Mouse (Mus musculus) ES-Bruce4 (cell line): ENCODE data around the gene Card14. TPM values are rescaled to one million over a fixed set of nuclear protein-coding genes. Genes with fewer than 3 reads are reported as not detected.

Source experiments
- H3K27ac ChIP-seq: 2 replicates; pipeline ENCODE4 v1.5.1; 2012; ENCODE audit warnings: low read length, inconsistent platforms; ENCODE audit not compliant: insufficient read depth
- H3K27me3 ChIP-seq: 2 replicates; pipeline ENCODE4 v1.6.1; 2012; ENCODE audit warnings: mild to moderate bottlenecking, low read length, inconsistent platforms; ENCODE audit not compliant: control insufficient read depth, poor library complexity, insufficient read depth, severe bottlenecking
- H3K36me3 ChIP-seq: 2 replicates; pipeline ENCODE4 v1.6.1; 2012; ENCODE audit warnings: inconsistent platforms, mild to moderate bottlenecking, low read length, moderate library complexity; ENCODE audit not compliant: control insufficient read depth, poor library complexity, insufficient read depth, severe bottlenecking
- H3K4me1 ChIP-seq: one replicate; pipeline ENCODE4 v1.8.1; 2011; ENCODE audit warnings: low read length; ENCODE audit not compliant: control insufficient read depth, insufficient read depth
- H3K4me3 ChIP-seq: 2 replicates; pipeline ENCODE4 v1.5.1; 2011; ENCODE audit warnings: low read depth, mild to moderate bottlenecking, low read length
- H3K9ac ChIP-seq: 2 replicates; pipeline ENCODE4 v1.6.1; 2012; ENCODE audit warnings: low read depth, mild to moderate bottlenecking, inconsistent platforms; ENCODE audit not compliant: poor library complexity, severe bottlenecking
- H3K9me3 ChIP-seq: replicated peaks from 2 replicates; pipeline ENCODE4 v1.6.1; 2012; ENCODE audit warnings: mild to moderate bottlenecking, low read length, inconsistent platforms; ENCODE audit not compliant: control insufficient read depth, poor library complexity, insufficient read depth, severe bottlenecking
- CTCF ChIP-seq: IDR thresholded peaks from one replicate; pipeline ENCODE4 v1.8.1; 2011; ENCODE audit warnings: low read depth, low read length
- EP300 ChIP-seq: IDR thresholded peaks from 2 replicates; pipeline ENCODE4 v1.6.1; 2011; ENCODE audit warnings: low read depth, low read length; ENCODE audit not compliant: insufficient read depth
- POLR2A ChIP-seq: IDR thresholded peaks from one replicate; pipeline ENCODE4 v1.8.1; 2011; ENCODE audit warnings: low read length; ENCODE audit not compliant: insufficient read depth
- polyA plus RNA-seq: library from polyadenylated mRNA; stranded (reverse); fragments of >200 nt; gene quantifications from 2 replicates; pipeline ENCODE4 v1.2.4, GENCODE M21; 2011; ENCODE audit warnings: low read depth; ENCODE audit not compliant: missing spikeins, insufficient read depth, insufficient read length

Gene Card14
- polyA plus RNA-seq, 1 experiment = not detected

DNA sequence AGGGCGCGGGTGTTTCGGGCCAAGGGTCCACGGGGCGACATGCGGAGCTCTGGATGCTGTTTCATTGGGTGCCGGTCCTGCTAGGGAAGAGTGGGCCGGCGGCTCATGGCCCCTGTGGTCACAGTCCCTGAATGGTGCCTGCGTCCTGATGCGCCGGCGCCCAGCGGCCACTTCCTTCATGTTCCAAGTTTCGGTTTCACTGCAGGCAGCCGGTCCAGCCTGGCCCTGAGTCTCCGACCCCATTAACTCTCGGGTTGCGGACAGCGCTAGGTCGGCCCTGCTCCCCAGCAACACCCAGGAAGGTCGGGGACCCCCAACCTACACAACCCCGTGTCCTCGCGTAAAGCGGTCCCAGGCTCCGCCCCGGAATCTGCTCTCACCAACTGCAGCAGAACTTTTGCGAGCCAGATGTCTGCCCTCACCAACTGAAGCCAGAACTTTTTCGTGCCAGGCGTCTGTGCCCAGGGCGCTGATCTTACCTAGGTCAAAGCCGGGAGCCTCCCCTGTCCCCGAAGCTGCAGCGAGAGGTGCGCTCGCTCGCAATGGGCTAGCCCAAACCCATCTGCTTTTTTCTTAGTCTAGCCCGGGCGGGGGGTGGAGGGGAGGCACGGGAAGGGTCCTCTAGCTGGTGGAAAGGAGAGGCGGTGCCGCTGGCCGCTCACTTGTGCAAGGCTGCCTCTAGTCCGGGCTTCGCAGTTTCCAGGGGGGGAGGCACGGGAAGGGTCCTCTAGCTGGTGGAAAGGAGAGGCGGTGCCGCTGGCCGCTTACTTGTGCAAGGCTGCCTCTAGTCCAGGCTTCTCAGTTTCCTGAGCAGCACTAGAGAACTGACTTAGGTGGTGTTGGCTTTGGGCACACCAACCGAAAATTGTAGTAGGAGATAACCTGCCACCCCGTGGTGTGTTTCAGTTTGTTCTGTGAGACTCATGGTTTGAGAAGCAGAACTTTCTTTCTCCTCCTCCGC is 83.0 kb downstream of the Card14 start:
- TF ChIP-seq EP300 (no peak), POLR2A (no peak), CTCF (no peak)
- H3K4me1 ChIP-seq = peaks cover 6% of the 10 kb centered on the region
- H3K9ac ChIP-seq = peak overlapping the region; percentile 49
- H3K27ac ChIP-seq = no peak overlapping the region
- H3K9me3 ChIP-seq = no peaks in the 10 kb centered on the region
- no peaks in the 10 kb centered on the region for H3K36me3 ChIP-seq
- no peaks in the 10 kb centered on the region; the same call in 1 of the 2 replicates for H3K27me3 ChIP-seq
- H3K4me3 ChIP-seq = peak overlapping the region; percentile 61

DNA sequence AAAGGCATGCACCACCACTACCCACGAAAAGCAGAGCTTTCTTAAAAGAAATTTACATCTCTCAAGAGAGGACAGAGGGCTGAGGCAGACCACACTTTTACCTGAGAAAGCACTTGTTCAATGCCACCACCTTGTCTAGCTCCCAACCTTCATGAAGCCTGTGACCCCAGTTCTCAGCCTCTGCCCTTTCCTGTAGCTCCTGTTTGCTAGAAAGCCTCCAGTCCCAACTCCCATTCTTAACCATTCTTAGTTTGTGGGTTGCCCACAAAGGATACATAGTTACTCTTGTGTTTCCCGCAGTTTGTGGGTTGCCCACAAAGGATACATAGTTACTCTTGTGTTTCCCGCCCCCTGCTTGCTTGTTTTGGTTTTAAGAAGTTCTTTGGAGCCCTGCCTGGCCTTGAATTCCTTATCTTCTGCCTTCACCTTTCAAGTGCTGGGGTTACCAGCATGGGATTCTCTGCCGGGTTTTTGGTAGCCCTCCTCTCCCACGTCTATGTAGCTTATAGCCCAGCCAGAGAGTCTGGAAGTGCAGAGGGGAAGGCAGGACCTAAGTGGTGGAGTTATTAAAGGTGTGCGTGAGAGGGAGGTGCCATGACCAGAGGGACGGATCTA is 83.9 kb downstream of the Card14 start:
- no peak overlapping the region for H3K27ac ChIP-seq
- no peak overlapping the region for H3K9ac ChIP-seq
- no peaks in the 10 kb centered on the region for H3K9me3 ChIP-seq
- H3K27me3 ChIP-seq = no peaks in the 10 kb centered on the region; the same call in 1 of the 2 replicates
- H3K4me1 ChIP-seq = peaks cover 10% of the 10 kb centered on the region
- H3K36me3 ChIP-seq = no peaks in the 10 kb centered on the region
- TF ChIP-seq EP300 (no peak), CTCF (no peak), POLR2A (no peak)
- peak overlapping the region; percentile 59 for H3K4me3 ChIP-seq

DNA sequence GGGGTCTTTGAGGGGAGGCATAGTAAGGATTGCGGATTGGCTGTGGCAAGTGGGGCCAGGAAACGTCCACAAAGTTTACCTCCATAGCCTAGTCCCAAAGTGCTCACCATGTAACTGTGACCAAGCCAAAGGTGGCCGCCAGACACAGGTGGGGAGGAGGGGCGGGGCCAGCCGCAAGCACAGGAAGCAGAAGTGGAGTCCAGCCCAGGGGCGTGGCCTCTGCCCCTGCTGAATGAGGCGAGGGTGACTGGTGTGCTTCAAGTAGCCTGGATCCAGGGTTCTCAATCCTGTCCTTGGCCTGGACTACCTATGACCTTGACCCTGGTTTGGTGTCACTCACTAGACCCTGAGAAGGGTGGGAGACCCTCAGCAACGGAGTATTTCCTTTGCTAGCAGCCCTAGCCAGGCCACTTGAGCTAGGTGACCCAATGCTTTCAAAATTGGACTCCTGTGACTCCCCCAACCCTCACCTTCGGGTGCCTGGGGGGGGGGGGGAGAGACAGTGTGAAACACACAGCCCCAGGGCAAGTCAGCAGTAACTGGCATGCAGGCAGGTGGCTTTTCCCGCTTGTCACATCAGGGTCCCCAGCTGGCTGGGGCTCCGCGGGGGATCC is 84.5 kb downstream of the Card14 start:
- no peaks in the 10 kb centered on the region for H3K36me3 ChIP-seq
- H3K27ac ChIP-seq = no peak overlapping the region
- no peaks in the 10 kb centered on the region for H3K9me3 ChIP-seq
- no peaks in the 10 kb centered on the region; the same call in 1 of the 2 replicates for H3K27me3 ChIP-seq
- H3K4me1 ChIP-seq = peaks cover 10% of the 10 kb centered on the region
- TF ChIP-seq POLR2A (peak; percentile 14), EP300 (peak; percentile 63), CTCF (no peak)
- peak overlapping the region; percentile 59 for H3K4me3 ChIP-seq
- H3K9ac ChIP-seq = no peak overlapping the region

DNA sequence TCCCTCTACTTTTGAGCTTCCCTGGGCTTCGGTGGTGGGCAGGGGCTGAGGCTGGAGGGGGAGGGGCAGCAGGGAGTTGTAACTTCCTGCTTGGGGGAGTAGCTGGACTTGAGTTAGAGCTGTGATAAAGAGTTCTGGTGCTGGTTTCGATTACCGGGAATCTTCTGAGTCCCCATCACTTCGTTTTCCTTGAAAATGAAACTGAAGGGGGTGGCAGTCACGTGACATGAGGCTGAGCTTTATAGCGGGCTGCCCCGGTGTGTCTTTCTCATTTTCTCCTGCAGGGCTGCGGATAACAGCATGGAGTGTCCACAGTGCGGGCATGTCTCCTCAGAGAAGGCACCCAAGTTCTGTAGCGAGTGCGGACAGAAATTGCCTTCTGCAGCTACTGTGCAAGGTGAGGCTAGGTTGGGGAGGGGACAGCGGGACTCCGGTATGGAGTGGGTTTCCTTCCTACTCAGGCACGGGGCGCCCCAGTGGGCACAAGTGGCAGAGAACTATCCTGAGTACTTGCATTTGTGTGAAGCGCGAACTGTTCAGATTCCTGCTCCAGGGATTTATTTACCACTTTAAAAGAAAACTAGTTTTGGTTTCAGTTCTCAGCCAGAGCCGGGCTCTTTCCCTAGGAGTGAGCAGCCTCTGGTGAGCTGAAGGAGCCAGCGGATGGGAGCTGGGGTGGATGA is 85.4 kb downstream of the Card14 start, which contains the start of gene Rnf213:
Gene Rnf213, plus strand, starts transcription at position 301 of the 683 bp plus-strand sequence.
- no peaks in the 10 kb centered on the region for H3K36me3 ChIP-seq
- TF ChIP-seq CTCF (no peak), EP300 (no peak), POLR2A (no peak)
- H3K9ac ChIP-seq = 0 out of 2 replicates have a peak within 1 kb of the TSS, but pooled peaks have one; percentile 20
- no peak within 1 kb of the TSS for H3K27ac ChIP-seq
- peaks cover 10% of the 10 kb centered on the region for H3K4me1 ChIP-seq
- no peaks in the 10 kb centered on the region; the same call in 1 of the 2 replicates for H3K27me3 ChIP-seq
- H3K4me3 ChIP-seq = peak within 1 kb of the TSS; percentile 64
- no peaks in the 10 kb centered on the region for H3K9me3 ChIP-seq

DNA sequence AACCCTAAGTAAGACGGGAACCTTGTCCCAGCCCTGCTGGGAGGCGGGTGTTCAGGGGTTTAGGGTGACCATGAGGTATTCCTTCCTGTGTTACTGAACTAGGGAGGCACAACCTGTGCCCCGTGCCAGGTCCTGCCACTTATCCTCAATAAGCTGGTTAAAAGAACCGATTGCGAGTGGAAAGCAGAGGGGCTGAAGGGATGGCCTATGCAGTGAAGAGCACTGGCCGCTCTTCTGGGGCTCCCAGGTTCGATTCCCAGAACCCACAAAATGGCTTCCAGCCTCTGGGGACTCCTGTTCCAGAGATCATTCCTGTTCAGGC is 85.9 kb downstream of the Card14 start:
- Histone ChIP-seq H3K9ac (no peak overlapping the region), H3K36me3 (no peaks in the 10 kb centered on the region), H3K9me3 (no peaks in the 10 kb centered on the region), H3K4me1 (peaks cover 10% of the 10 kb centered on the region), H3K4me3 (peak overlapping the region; percentile 64; the same call in 1 of the 2 replicates), H3K27me3 (no peaks in the 10 kb centered on the region; the same call in 1 of the 2 replicates), H3K27ac (no peak overlapping the region)
- TF ChIP-seq POLR2A (no peak), EP300 (no peak), CTCF (no peak)
